Mouse (Mus musculus) embryonic facial prominence, embryonic 14.5 days (tissue): ENCODE measurements around the gene Bicd2. TPM values are rescaled to one million over a fixed set of nuclear protein-coding genes. Genes with fewer than 3 reads are reported as not detected.
A peak's percentile ranks its signal among the peaks of the same experiment; 100 is the strongest.
"Not testable (repeated sequence)": the region's sequence is repeated elsewhere in the genome, so short reads cannot be mapped to it uniquely, and the experiment has no call there.

Source experiments
- ATAC-seq: fragments of 200-750 bp; cut with Nextera tagmentation; 2 replicates; pipeline ENCODE4 v1.8.0; 2017; ENCODE audit warnings: low read depth, moderate number of reproducible peaks, moderate TSS enrichment
- DNase-seq: peaks from one replicate; pipeline ENCODE4 v3.0.0-alpha.2; 2015; ENCODE audit warnings: low spot score
- H3K27ac ChIP-seq: fragments of 300-500 bp; sonication (generic); replicated peaks from 2 replicates; pipeline ENCODE4 v1.5.1; 2014; ENCODE audit warnings: low read depth, mild to moderate bottlenecking, low read length, moderate library complexity
- H3K27me3 ChIP-seq: fragments of 300-500 bp; sonication (generic); replicated peaks from 2 replicates; pipeline ENCODE4 v1.6.1; 2014; ENCODE audit warnings: low read length; ENCODE audit not compliant: control insufficient read depth, insufficient read depth
- H3K36me3 ChIP-seq: fragments of 300-500 bp; sonication (generic); 2 replicates; pipeline ENCODE4 v1.6.1; 2014; ENCODE audit warnings: low read length, mixed read lengths; ENCODE audit not compliant: control insufficient read depth, insufficient read depth
- H3K4me1 ChIP-seq: fragments of 300-500 bp; sonication (generic); 2 replicates; pipeline ENCODE4 v1.6.1; 2014; ENCODE audit warnings: antibody characterized with exemption, low read length; ENCODE audit not compliant: control insufficient read depth, insufficient read depth
- H3K4me2 ChIP-seq: fragments of 300-500 bp; sonication (generic); 2 replicates; pipeline ENCODE4 v1.6.1; 2014; ENCODE audit warnings: low read depth, mild to moderate bottlenecking, low read length, moderate library complexity, mixed read lengths
- H3K4me3 ChIP-seq: fragments of 300-500 bp; sonication (generic); 2 replicates; pipeline ENCODE4 v1.5.1; 2014; ENCODE audit warnings: low read depth, mild to moderate bottlenecking, low read length
- H3K9ac ChIP-seq: fragments of 300-500 bp; sonication (generic); 2 replicates; pipeline ENCODE4 v1.6.1; 2014; ENCODE audit warnings: low read depth, mild to moderate bottlenecking, low read length, moderate library complexity, mixed read lengths
- H3K9me3 ChIP-seq: fragments of 300-500 bp; sonication (generic); 2 replicates; pipeline ENCODE4 v1.6.1; 2016; ENCODE audit warnings: low read length; ENCODE audit not compliant: control insufficient read depth
- WGBS: fragments of 180-500 bp; shearing (Covaris S2); extraction: QIAGEN DNeasy Blood & Tissue Kit; methylation state at CpG from one replicate; pipeline ENCODE4 v1.1.7; 2014; 5-methylcytosine and 5-hydroxymethylcytosine counted together
- polyA plus RNA-seq: library from polyadenylated mRNA; unstranded; fragments of >200 nt; fragmentation: Nextera tagmentation; extraction: Ambion mirVana; gene quantifications from 2 replicates; pipeline ENCODE4 v1.2.1, GENCODE M21; 2014

Bicd2 gene
- polyA plus RNA-seq, 1 experiment from 2014 or later = 37.1 TPM

DNA sequence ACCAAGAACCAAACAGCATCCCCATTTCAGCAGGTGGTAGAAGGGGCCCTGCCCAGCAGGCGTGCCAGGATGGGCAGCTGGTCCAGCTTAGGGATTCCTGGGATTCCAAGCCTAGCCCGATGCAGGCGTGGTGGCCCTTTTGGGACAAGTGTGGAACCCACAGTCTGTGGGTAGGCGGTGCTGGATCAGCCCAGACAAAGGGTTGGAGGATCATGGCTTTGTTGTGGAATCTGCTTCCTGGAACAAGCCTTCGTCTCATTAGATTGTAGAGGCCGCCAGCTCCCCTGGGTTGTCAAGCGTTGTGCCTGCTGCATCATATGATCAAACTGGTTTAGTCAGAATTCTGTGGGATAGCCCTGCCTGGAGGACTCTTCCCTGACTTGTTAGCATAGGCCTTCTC, 21.0 kb downstream of the Bicd2 start:
- no peak overlapping the region for H3K4me3 ChIP-seq
- H3K36me3 ChIP-seq = peaks cover 3% of the 10 kb centered on the region
- H3K9me3 ChIP-seq = no peaks in the 10 kb centered on the region
- peak; percentile 86 for ATAC-seq
- no peak overlapping the region for H3K9ac ChIP-seq
- H3K27me3 ChIP-seq = no peaks in the 10 kb centered on the region
- WGBS = 62% methylated on average over 7 of the region's 7 CpGs
- H3K27ac ChIP-seq = 0 out of 2 replicates have a peak overlapping the region, but pooled peaks have one; percentile 24
- peak; percentile 66 for DNase-seq
- peaks cover 8% of the 10 kb centered on the region for H3K4me1 ChIP-seq
- no peak overlapping the region for H3K4me2 ChIP-seq

DNA sequence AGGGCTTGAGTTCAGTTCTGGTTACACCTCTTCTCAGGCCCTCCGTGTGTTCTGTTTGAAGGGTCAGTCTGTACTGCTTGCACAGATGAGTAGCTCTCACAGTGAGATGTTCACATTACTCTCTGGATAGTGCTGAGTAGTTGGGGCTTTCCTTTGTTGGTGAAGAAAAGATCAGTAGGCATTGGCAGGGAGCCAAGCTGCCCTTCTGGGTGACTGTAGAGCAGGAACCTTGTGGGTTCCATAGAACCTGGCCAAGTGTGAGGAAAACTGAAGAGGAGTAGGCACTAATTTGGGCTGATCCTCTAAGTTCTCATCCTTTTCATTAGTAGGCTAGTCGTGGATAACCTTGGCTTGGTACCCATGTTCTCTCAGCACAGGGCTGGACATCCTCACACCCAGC, 21.4 kb downstream of the Bicd2 start:
- no peak overlapping the region for H3K4me3 ChIP-seq
- ATAC-seq (no peak), DNase-seq (no peak)
- WGBS = 87% methylated on average over 2 of the region's 2 CpGs
- H3K9me3 ChIP-seq = no peaks in the 10 kb centered on the region
- H3K4me2 ChIP-seq = no peak overlapping the region
- peaks cover 9% of the 10 kb centered on the region for H3K4me1 ChIP-seq
- H3K27me3 ChIP-seq = no peaks in the 10 kb centered on the region
- no peaks in the 10 kb centered on the region for H3K36me3 ChIP-seq
- H3K27ac ChIP-seq = 0 out of 2 replicates have a peak overlapping the region, but pooled peaks have one; percentile 24
- H3K9ac ChIP-seq = no peak overlapping the region

DNA sequence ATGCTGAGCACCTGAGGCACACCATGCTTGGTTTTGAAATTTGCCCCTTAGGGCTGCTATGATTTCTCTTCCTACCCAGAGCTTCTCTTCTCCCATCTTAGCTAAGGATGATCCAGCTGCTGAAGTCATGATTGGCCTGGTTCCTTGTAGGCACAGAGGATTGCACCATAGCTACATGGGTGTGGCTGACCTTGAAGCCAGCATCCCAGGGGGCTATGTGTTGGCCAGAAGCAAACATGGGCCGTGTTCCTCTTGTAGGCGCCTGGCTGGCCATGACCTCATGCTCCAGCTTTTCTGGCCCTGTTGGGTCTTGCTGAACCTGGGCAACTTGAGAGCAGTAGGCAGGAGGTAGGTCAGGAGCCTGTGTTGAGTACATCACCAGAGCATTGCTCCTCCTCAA, 23.3 kb downstream of the Bicd2 start:
- peaks cover 5% of the 10 kb centered on the region; the same call in 1 of the 2 replicates for H3K36me3 ChIP-seq
- no peak overlapping the region for H3K27ac ChIP-seq
- DNase-seq (no peak), ATAC-seq (no peak)
- WGBS = 81% methylated on average over 2 of the region's 2 CpGs
- H3K4me1 ChIP-seq = peaks cover 9% of the 10 kb centered on the region
- H3K4me3 ChIP-seq = no peak overlapping the region
- no peak overlapping the region for H3K4me2 ChIP-seq
- no peak overlapping the region for H3K9ac ChIP-seq
- H3K27me3 ChIP-seq = no peaks in the 10 kb centered on the region
- no peaks in the 10 kb centered on the region for H3K9me3 ChIP-seq

- ATAC-seq (no peak), DNase-seq (no peak)
- 74% methylated on average over 4 of the region's 4 CpGs for WGBS
- H3K27me3 ChIP-seq = no peaks in the 10 kb centered on the region
- no peak overlapping the region for H3K4me2 ChIP-seq
- H3K4me3 ChIP-seq = no peak overlapping the region
- H3K27ac ChIP-seq = no peak overlapping the region
- no peaks in the 10 kb centered on the region for H3K9me3 ChIP-seq
- peaks cover 4% of the 10 kb centered on the region for H3K4me1 ChIP-seq
- peaks cover 20% of the 10 kb centered on the region for H3K36me3 ChIP-seq
- no peak overlapping the region for H3K9ac ChIP-seq
Measured at GRCm38 (mm10) chr13:49367657-49368440, 26.5 kb downstream of the Bicd2 start.

DNA sequence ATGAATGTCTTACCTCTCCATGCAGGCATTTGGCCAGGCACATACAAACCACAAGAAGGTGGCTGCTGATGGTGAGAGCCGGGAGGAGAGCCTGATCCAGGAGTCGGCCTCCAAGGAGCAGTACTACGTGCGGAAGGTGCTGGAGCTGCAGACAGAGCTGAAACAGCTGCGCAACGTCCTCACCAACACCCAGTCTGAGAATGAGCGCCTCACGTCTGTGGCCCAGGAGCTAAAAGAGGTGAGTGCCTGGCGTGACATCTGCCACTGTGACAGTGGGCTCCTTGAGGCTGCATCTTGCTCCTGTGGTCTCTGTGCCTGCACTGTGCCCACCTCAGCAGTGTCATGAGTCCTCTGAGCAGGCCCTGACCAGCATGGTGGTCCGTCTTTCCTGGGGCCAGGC, 28.0 kb downstream of the Bicd2 start:
- no peaks in the 10 kb centered on the region for H3K9me3 ChIP-seq
- H3K4me3 ChIP-seq = no peak overlapping the region
- peaks cover 25% of the 10 kb centered on the region for H3K36me3 ChIP-seq
- DNase-seq = no peak
- no peak overlapping the region for H3K4me2 ChIP-seq
- ATAC-seq = no peak
- H3K27me3 ChIP-seq = no peaks in the 10 kb centered on the region
- 88% methylated on average over 10 of the region's 10 CpGs for WGBS
- H3K4me1 ChIP-seq = peaks cover 4% of the 10 kb centered on the region
- H3K27ac ChIP-seq = no peak overlapping the region
- H3K9ac ChIP-seq = no peak overlapping the region

DNA sequence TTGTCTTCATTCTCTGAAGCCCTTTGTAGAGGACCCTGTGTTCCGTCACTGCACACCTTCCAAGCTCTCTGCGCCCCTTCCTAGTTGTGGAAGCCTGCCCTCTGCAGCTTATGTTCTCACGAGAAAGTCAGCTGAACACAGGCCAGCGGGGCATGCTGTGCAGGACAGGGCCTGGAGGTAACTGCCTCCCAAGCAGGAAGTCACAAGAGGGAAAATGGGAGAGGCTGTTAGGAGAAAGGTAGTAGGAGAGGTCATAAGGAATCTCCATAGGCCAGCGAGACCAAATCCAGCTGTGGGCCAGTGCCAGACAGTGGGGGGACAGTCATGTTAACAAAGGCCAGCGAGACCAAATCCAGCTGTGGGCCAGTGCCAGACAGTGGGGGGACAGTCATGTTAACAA, 28.8 kb downstream of the Bicd2 start:
- not testable (repeated sequence) for DNase-seq, H3K4me3 ChIP-seq, H3K4me2 ChIP-seq, ATAC-seq, H3K4me1 ChIP-seq, H3K9ac ChIP-seq, H3K27ac ChIP-seq, H3K9me3 ChIP-seq, H3K27me3 ChIP-seq
- peaks cover 32% of the 10 kb centered on the region for H3K36me3 ChIP-seq
- 84% methylated on average over 6 of the region's 6 CpGs for WGBS

DNA sequence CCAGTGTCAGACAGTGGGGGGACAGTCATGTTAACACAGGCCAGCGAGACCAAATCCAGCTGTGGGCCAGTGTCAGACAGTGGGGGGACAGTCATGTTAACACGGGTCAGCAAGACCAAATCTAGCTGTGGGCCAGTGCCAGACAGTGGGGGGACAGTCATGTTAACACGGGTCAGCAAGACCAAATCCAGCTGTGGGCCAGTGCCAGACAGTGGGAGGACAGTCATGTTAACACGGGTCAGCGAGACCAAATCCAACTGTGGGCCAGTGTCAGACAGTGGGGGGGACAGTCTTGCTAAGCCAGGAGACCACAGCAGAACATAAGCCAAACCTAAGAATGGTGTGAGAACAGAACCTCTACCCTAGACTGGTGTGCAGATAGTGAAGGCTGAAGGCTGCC, 29.5 kb downstream of the Bicd2 start:
- peaks cover 35% of the 10 kb centered on the region for H3K36me3 ChIP-seq

GRCm38 (mm10) chr13:49371428-49371899, 30.1 kb downstream of the Bicd2 start:
- WGBS = 13% methylated on average over 2 of the region's 3 CpGs
- Histone ChIP-seq H3K9ac (no peak overlapping the region), H3K27me3 (no peaks in the 10 kb centered on the region), H3K27ac (no peak overlapping the region), H3K4me2 (no peak overlapping the region), H3K4me1 (peaks cover 4% of the 10 kb centered on the region), H3K4me3 (no peak overlapping the region), H3K9me3 (no peaks in the 10 kb centered on the region), H3K36me3 (peaks cover 41% of the 10 kb centered on the region)
- DNase-seq (peak; percentile 77), ATAC-seq (peak; percentile 34; the same call in 1 of the 2 replicates)

More for the DNA sequence above, 29.5 kb downstream of the Bicd2 start:
- DNase-seq, H3K4me3 ChIP-seq, H3K9ac ChIP-seq, H3K4me2 ChIP-seq, H3K27me3 ChIP-seq, H3K9me3 ChIP-seq, ATAC-seq, H3K4me1 ChIP-seq, H3K27ac ChIP-seq: not testable (repeated sequence)
- WGBS = 68% methylated on average over 5 of the region's 5 CpGs
